In genomic region chr7:25315306-25316041, GRCm38 (mm10) we compare ENCODE assay signal across 8 mouse cellular contexts. TPM values are rescaled to one million over a fixed set of nuclear protein-coding genes. Genes with fewer than 3 reads are reported as not detected.
DNase-seq lines count a peak whose midpoint lies in the region; ATAC-seq and TF ChIP-seq lines count a peak whose summit lies in the region.

No protein-coding gene starts in this region.

- H3K27me3 ChIP-seq in lung, embryonic 15.5 days = peaks cover 50% of the 10 kb centered on the region
- H3K27me3 ChIP-seq in forebrain, embryonic 13.5 days = peaks cover 54% of the 10 kb centered on the region
- H3K27me3 ChIP-seq in myocyte (ENCODE audit: control insufficient read depth, insufficient read depth, insufficient read length) = peaks cover 46% of the 10 kb centered on the region

- no peak overlapping the region for H3K27ac ChIP-seq in lung, embryonic 15.5 days
- H3K27ac ChIP-seq in forebrain, embryonic 13.5 days = no peak overlapping the region

- H3K4me3 ChIP-seq in lung, embryonic 15.5 days = peak overlapping the region; percentile 62
- H3K4me3 ChIP-seq in forebrain, embryonic 13.5 days = peak overlapping the region; percentile 67
- H3K4me3 ChIP-seq in myocyte = peak overlapping the region; percentile 64

- no peak for TF ChIP-seq POLR2A in myocyte (IDR thresholded peaks at IDR 0.05; ENCODE audit: insufficient read length, low read depth)

- H3K4me1 ChIP-seq in lung, embryonic 15.5 days = peaks cover 23% of the 10 kb centered on the region
- peaks cover 35% of the 10 kb centered on the region for H3K4me1 ChIP-seq in forebrain, embryonic 13.5 days

- H3ac ChIP-seq in myocyte (ENCODE audit: control insufficient read depth, insufficient read length) = peak overlapping the region; percentile 10

- peak overlapping the region; percentile 95 for H3K4me2 ChIP-seq in lung, embryonic 15.5 days
- peak overlapping the region; percentile 94 for H3K4me2 ChIP-seq in forebrain, embryonic 13.5 days
- H3K4me2 ChIP-seq in myocyte (ENCODE audit: low read depth) = peak overlapping the region; percentile 67

- no peaks in the 10 kb centered on the region for H3K9me3 ChIP-seq in lung, embryonic 15.5 days
- H3K9me3 ChIP-seq in forebrain, embryonic 13.5 days (replicated peaks) = no peaks in the 10 kb centered on the region

- no peaks in the 10 kb centered on the region for H3K36me3 ChIP-seq in lung, embryonic 15.5 days
- no peaks in the 10 kb centered on the region; the same call in 1 of the 2 replicates for H3K36me3 ChIP-seq in forebrain, embryonic 13.5 days (ENCODE audit: poor library complexity, severe bottlenecking)
- no peaks in the 10 kb centered on the region for H3K36me3 ChIP-seq in myocyte (ENCODE audit: control insufficient read depth, insufficient read depth)

- ATAC-seq in lung, embryonic 15.5 days (ENCODE audit: borderline replicate concordance, extremely low read depth, low FRiP score, low TSS enrichment) = no peak
- ATAC-seq in forebrain, embryonic 13.5 days = no peak
- ATAC-seq in megakaryocyte progenitor cell, adult 5-6 weeks (replicated peaks; ENCODE audit: poor library complexity) = no peak

- WGBS in lung, embryonic 15.5 days = under 1% methylated on average over 67 of the region's 69 CpGs
- under 1% methylated on average over 43 of the region's 69 CpGs for WGBS in forebrain, embryonic 13.5 days

- peak overlapping the region; percentile 10; the same call in 1 of the 2 replicates for H3K9ac ChIP-seq in lung, embryonic 15.5 days
- peak overlapping the region; percentile 64 for H3K9ac ChIP-seq in forebrain, embryonic 13.5 days

- no peak for DNase-seq in lung, postnatal 4 days
- peak; percentile 59 for DNase-seq in adrenal gland, postnatal 25 days
- DNase-seq in kidney, postnatal 10 days = peak; percentile 57
- DNase-seq in layer of hippocampus, postnatal 36 days = no peak

- peaks cover 14% of the 10 kb centered on the region for H3K79me2 ChIP-seq in myocyte (ENCODE audit: control insufficient read depth, insufficient read depth)

TF ChIP-seq in myocyte, 11 proteins besides CTCF, POLR2A, EP300 and RAD21:
- no peak for TF ChIP-seq CEBPB (IDR thresholded peaks at IDR 0.05; ENCODE audit: insufficient read depth, poor library complexity, severe bottlenecking)

RNA-seq across cellular contexts. Expression of gene Megf8, which starts 1.5 kb away (rescaled TPM):
- polyA plus RNA-seq in lung, embryonic 15.5 days (2015; fragmentation: Nextera tagmentation; extraction: Ambion mirVana) = 12.7 and 13.5 TPM in 2 replicates
- total RNA-seq in adrenal gland, postnatal 25 days (2021) = 56.9 and 77.1 TPM in 2 replicates
- 14.2 and 16.6 TPM in 2 replicates for polyA plus RNA-seq in forebrain, embryonic 13.5 days (2015; fragmentation: Nextera tagmentation; extraction: Ambion mirVana)
- 41.0 TPM for polyA plus RNA-seq in myocyte (2012; fragmentation: generic; extraction: Trizol)
- 2.2 and 2.5 TPM in 2 replicates for total RNA-seq in megakaryocyte progenitor cell, adult 5-6 weeks (2015)
- total RNA-seq in megakaryocyte progenitor cell, adult 5-6 weeks (2017) = 3.5 and 3.9 TPM in 2 replicates
- total RNA-seq in layer of hippocampus, postnatal 36 days (2021) = 10 to 100 TPM; 95.3 to 95.9 TPM

RNA-seq across cellular contexts. Expression of gene Tmem145, which starts 9.6 kb away (rescaled TPM):
- 0.22 and 0.25 TPM in 2 replicates for polyA plus RNA-seq in lung, embryonic 15.5 days (2015; fragmentation: Nextera tagmentation; extraction: Ambion mirVana)
- 1.6 and 3.7 TPM in 2 replicates for total RNA-seq in adrenal gland, postnatal 25 days (2021)
- 14.1 and 16.4 TPM in 2 replicates for polyA plus RNA-seq in forebrain, embryonic 13.5 days (2015; fragmentation: Nextera tagmentation; extraction: Ambion mirVana)
- 0.02 TPM for polyA plus RNA-seq in myocyte (2012; fragmentation: generic; extraction: Trizol)
- not detected in 2 replicates for total RNA-seq in megakaryocyte progenitor cell, adult 5-6 weeks (2015)
- not detected in 2 replicates for total RNA-seq in megakaryocyte progenitor cell, adult 5-6 weeks (2017)
- total RNA-seq in layer of hippocampus, postnatal 36 days (2021) = 10 to 100 TPM; 24.5 to 26.0 TPM

RNA-seq across cellular contexts. Expression of gene Prr19, which starts 14.3 kb away (rescaled TPM):
- 0.27 and 0.38 TPM in 2 replicates for polyA plus RNA-seq in lung, embryonic 15.5 days (2015; fragmentation: Nextera tagmentation; extraction: Ambion mirVana)
- not detected in 2 replicates for total RNA-seq in adrenal gland, postnatal 25 days (2021)
- 0.93 and 1.6 TPM in 2 replicates for polyA plus RNA-seq in forebrain, embryonic 13.5 days (2015; fragmentation: Nextera tagmentation; extraction: Ambion mirVana)
- not detected for polyA plus RNA-seq in myocyte (2012; fragmentation: generic; extraction: Trizol)
- not detected in 2 replicates for total RNA-seq in megakaryocyte progenitor cell, adult 5-6 weeks (2015)
- not detected in 2 replicates for total RNA-seq in megakaryocyte progenitor cell, adult 5-6 weeks (2017)
- not detected for total RNA-seq in layer of hippocampus, postnatal 36 days (2021)

RNA-seq across cellular contexts. Expression of gene Pafah1b3, which starts 17.7 kb away (rescaled TPM):
- 174 and 183 TPM in 2 replicates for polyA plus RNA-seq in lung, embryonic 15.5 days (2015; fragmentation: Nextera tagmentation; extraction: Ambion mirVana)
- total RNA-seq in adrenal gland, postnatal 25 days (2021) = 31.9 and 35.8 TPM in 2 replicates
- polyA plus RNA-seq in forebrain, embryonic 13.5 days (2015; fragmentation: Nextera tagmentation; extraction: Ambion mirVana) = 513 and 525 TPM in 2 replicates
- 54.0 TPM for polyA plus RNA-seq in myocyte (2012; fragmentation: generic; extraction: Trizol)
- total RNA-seq in megakaryocyte progenitor cell, adult 5-6 weeks (2015) = 10.9 and 20.0 TPM in 2 replicates
- total RNA-seq in megakaryocyte progenitor cell, adult 5-6 weeks (2017) = 14.7 and 15.0 TPM in 2 replicates
- total RNA-seq in layer of hippocampus, postnatal 36 days (2021) = 10 to 100 TPM; 21.2 to 25.9 TPM

RNA-seq across cellular contexts. Expression of gene Cic, which starts 48.0 kb away (rescaled TPM):
- polyA plus RNA-seq in lung, embryonic 15.5 days (2015; fragmentation: Nextera tagmentation; extraction: Ambion mirVana) = 29.5 and 30.3 TPM in 2 replicates
- total RNA-seq in adrenal gland, postnatal 25 days (2021) = 134 and 146 TPM in 2 replicates
- 45.9 and 47.0 TPM in 2 replicates for polyA plus RNA-seq in forebrain, embryonic 13.5 days (2015; fragmentation: Nextera tagmentation; extraction: Ambion mirVana)
- polyA plus RNA-seq in myocyte (2012; fragmentation: generic; extraction: Trizol) = 65.8 TPM
- total RNA-seq in megakaryocyte progenitor cell, adult 5-6 weeks (2015) = 67.4 and 67.8 TPM in 2 replicates
- total RNA-seq in megakaryocyte progenitor cell, adult 5-6 weeks (2017) = 19.0 and 24.4 TPM in 2 replicates
- total RNA-seq in layer of hippocampus, postnatal 36 days (2021) = 100 to 1,000 TPM; 173 to 213 TPM

Comparison
In these comparisons a context has a peak if more than half of its experiments do, and no peak if none do; other contexts are left out.
1. DNase-seq: peak in adrenal gland, postnatal 25 days (single experiment) and kidney, postnatal 10 days (single experiment); none in lung, postnatal 4 days (0 of 2) and layer of hippocampus, postnatal 36 days (0 of 2).
2. RNA of gene Megf8, which starts 1.5 kb away (total RNA-seq): 95.3 to 95.9 TPM in layer of hippocampus, postnatal 36 days and 56.9 to 77.1 TPM in adrenal gland, postnatal 25 days; 2.2 to 3.9 TPM in megakaryocyte progenitor cell, adult 5-6 weeks; every median in the first group is over 10 times any median in the second.
3. Peak in every context shown above with its lines, with median percentiles within 50 percentile points of each other: H3K4me2 ChIP-seq and H3K4me3 ChIP-seq.